Comparison of ENCODE assay signal across 9 mouse cellular contexts in genomic region chr16:85747589-85748360, GRCm38 (mm10). TPM values are rescaled to one million over a fixed set of nuclear protein-coding genes. Genes with fewer than 3 reads are reported as not detected.
DNase-seq lines count a peak whose midpoint lies in the region; ATAC-seq and TF ChIP-seq lines count a peak whose summit lies in the region.
"Had no signal": no experiment of that assay in that cellular context is flagged by ENCODE, and none has a peak within 500 bp of the region (broad histone marks: within the 10 kb centered on the region; RNA-seq: fewer than 3 reads in every experiment).

No protein-coding gene starts in this region.

- H3K4me1 ChIP-seq in forebrain, embryonic 13.5 days: 0 out of 2 replicates have a peak, but pooled peaks cover 6% of the 10 kb centered on the region
- H3K4me1 ChIP-seq in forebrain, embryonic 11.5 days (replicated peaks; ENCODE audit: control insufficient read depth, insufficient read depth, low read length): no peaks in the 10 kb centered on the region
- no peaks in the 10 kb centered on the region for H3K4me1 ChIP-seq in intestine, embryonic 15.5 days (replicated peaks)
- H3K4me1 ChIP-seq: limb, embryonic 12.5 days had no signal

- no peaks in the 10 kb centered on the region for H3K9me3 ChIP-seq in forebrain, embryonic 13.5 days (replicated peaks)
- H3K9me3 ChIP-seq in forebrain, embryonic 11.5 days (ENCODE audit: control insufficient read depth, low read length): no peaks in the 10 kb centered on the region
- H3K9me3 ChIP-seq in intestine, embryonic 15.5 days: no peaks in the 10 kb centered on the region
- H3K9me3 ChIP-seq: limb, embryonic 12.5 days had no signal

- no peak overlapping the region for H3K27ac ChIP-seq in forebrain, embryonic 13.5 days
- H3K27ac ChIP-seq in forebrain, embryonic 11.5 days (ENCODE audit: low read depth, low read length): no peak overlapping the region
- H3K27ac ChIP-seq in gastrocnemius, adult 2 months: peak overlapping the region; percentile 20; the same call in 1 of the 2 replicates
- H3K27ac ChIP-seq in intestine, embryonic 15.5 days: peak overlapping the region; percentile 34
- H3K27ac ChIP-seq: limb, embryonic 12.5 days had no signal

- no peak for DNase-seq in forebrain, embryonic 11.5 days (ENCODE audit: low spot score)
- peak; percentile 98 for DNase-seq in adipocyte (ENCODE audit: low spot score)
- DNase-seq in gastrocnemius, adult 2 months: peak; percentile 57
- peak; percentile 93 for DNase-seq in lung, postnatal 25 days (ENCODE audit: low spot score)
- no peak for DNase-seq in thymus, postnatal 4 days
- no peak for DNase-seq in frontal cortex, postnatal 14 days (ENCODE audit: low spot score in 2 of 2)

- 63% methylated on average over 16 of the region's 16 CpGs for WGBS in forebrain, embryonic 13.5 days
- WGBS in forebrain, embryonic 11.5 days: 85% methylated on average over 16 of the region's 16 CpGs
- WGBS in intestine, embryonic 15.5 days: 40% methylated on average over 16 of the region's 16 CpGs

- H3K4me3 ChIP-seq in forebrain, embryonic 13.5 days: no peak overlapping the region
- H3K4me3 ChIP-seq in forebrain, embryonic 11.5 days (ENCODE audit: low read depth, low read length): no peak overlapping the region
- H3K4me3 ChIP-seq in gastrocnemius, adult 2 months: peak overlapping the region; percentile 29
- no peak overlapping the region for H3K4me3 ChIP-seq in intestine, embryonic 15.5 days (replicated peaks)
- H3K4me3 ChIP-seq: limb, embryonic 12.5 days had no signal

- intact Hi-C loops in gastrocnemius, adult 2 months (cut with DNase I): no loop called here

- no peak overlapping the region for H3K9ac ChIP-seq in forebrain, embryonic 13.5 days
- H3K9ac ChIP-seq in forebrain, embryonic 11.5 days (ENCODE audit: low read length): no peak overlapping the region
- H3K9ac ChIP-seq in intestine, embryonic 15.5 days: no peak overlapping the region
- H3K9ac ChIP-seq: limb, embryonic 12.5 days had no signal

- H3K36me3 ChIP-seq in forebrain, embryonic 13.5 days (ENCODE audit: poor library complexity, severe bottlenecking): no peaks in the 10 kb centered on the region
- no peaks in the 10 kb centered on the region for H3K36me3 ChIP-seq in forebrain, embryonic 11.5 days (ENCODE audit: control insufficient read depth, insufficient read depth, low read length)
- H3K36me3 ChIP-seq in intestine, embryonic 15.5 days: no peaks in the 10 kb centered on the region
- H3K36me3 ChIP-seq: limb, embryonic 12.5 days had no signal

- H3K4me2 ChIP-seq in forebrain, embryonic 13.5 days: no peak overlapping the region
- no peak overlapping the region for H3K4me2 ChIP-seq in forebrain, embryonic 11.5 days (ENCODE audit: low read depth, low read length, severe bottlenecking)
- H3K4me2 ChIP-seq in intestine, embryonic 15.5 days (replicated peaks): peak overlapping the region; percentile 30
- H3K4me2 ChIP-seq: limb, embryonic 12.5 days had no signal

- TF ChIP-seq CTCF in gastrocnemius, adult 2 months (IDR thresholded peaks at IDR 0.05): no peak

- H3K27me3 ChIP-seq in forebrain, embryonic 13.5 days: no peaks in the 10 kb centered on the region
- H3K27me3 ChIP-seq in forebrain, embryonic 11.5 days (ENCODE audit: control insufficient read depth, insufficient read depth, low read length): no peaks in the 10 kb centered on the region
- H3K27me3 ChIP-seq in intestine, embryonic 15.5 days (replicated peaks): no peaks in the 10 kb centered on the region
- H3K27me3 ChIP-seq: limb, embryonic 12.5 days had no signal

- peak; percentile 95 for ATAC-seq in forebrain, embryonic 13.5 days
- no peak for ATAC-seq in forebrain, embryonic 11.5 days (replicated peaks; ENCODE audit: low FRiP score)
- peak; percentile 87 for ATAC-seq in intestine, embryonic 15.5 days

RNA-seq across cellular contexts. Expression of gene Adamts1, which starts 55.1 kb away (rescaled TPM):
- polyA plus RNA-seq in forebrain, embryonic 13.5 days (2015; fragmentation: Nextera tagmentation; extraction: Ambion mirVana): 7.2 and 9.1 TPM in 2 replicates
- 11.9 and 13.2 TPM in 2 replicates for polyA plus RNA-seq in forebrain, embryonic 11.5 days (2014; fragmentation: Nextera tagmentation; extraction: Ambion mirVana)
- 10 to 100 TPM; 17.3 to 24.4 TPM for total RNA-seq in gastrocnemius, adult 2 months (2021)
- 29.6 and 31.4 TPM in 2 replicates for polyA plus RNA-seq in intestine, embryonic 15.5 days (2015; fragmentation: Nextera tagmentation; extraction: Ambion mirVana)

Comparison
In these comparisons a context has a peak if more than half of its experiments do, and no peak if none do; other contexts are left out.
1. H3K27ac ChIP-seq: peak in gastrocnemius, adult 2 months (single experiment) and intestine, embryonic 15.5 days (single experiment); none in forebrain, embryonic 13.5 days (single experiment) and forebrain, embryonic 11.5 days (single experiment).
2. DNase-seq: peak in adipocyte (single experiment), gastrocnemius, adult 2 months (single experiment) and lung, postnatal 25 days (single experiment); none in forebrain, embryonic 11.5 days (single experiment), thymus, postnatal 4 days (single experiment) and frontal cortex, postnatal 14 days (0 of 2).